9 mouse cellular contexts compared by ENCODE assay signal in the genomic region with DNA sequence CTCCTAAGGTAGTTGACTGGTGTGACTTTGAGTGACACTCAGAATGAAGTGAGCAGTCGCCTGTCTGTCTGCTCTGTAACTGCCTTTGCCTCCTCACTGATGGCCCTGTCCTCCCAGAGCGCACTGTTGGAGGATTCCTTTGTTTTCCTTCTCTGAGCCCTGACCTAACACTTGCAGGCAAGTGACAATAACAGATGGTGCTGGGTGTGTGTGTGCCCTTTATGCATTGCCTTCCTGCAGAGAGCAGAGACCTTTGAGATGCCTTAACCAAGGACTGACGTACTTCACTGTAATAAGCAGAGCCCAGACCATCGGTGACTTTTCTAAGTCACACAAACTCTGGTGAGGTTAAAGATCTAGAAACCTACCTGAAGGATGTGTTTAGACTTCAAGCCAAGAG. TPM values are rescaled to one million over a fixed set of nuclear protein-coding genes. Genes with fewer than 3 reads are reported as not detected.
"Had no signal": no experiment of that assay in that cellular context is flagged by ENCODE, and none has a peak within 500 bp of the region (broad histone marks: within the 10 kb centered on the region; RNA-seq: fewer than 3 reads in every experiment).

No protein-coding gene starts in this region.

- H3K4me1 ChIP-seq: limb, embryonic 10.5 days; liver, embryonic 15.5 days; midbrain, embryonic 13.5 days had no signal

- H3K27ac ChIP-seq: limb, embryonic 10.5 days; liver, embryonic 15.5 days; midbrain, embryonic 13.5 days had no signal

- H3K4me3 ChIP-seq: limb, embryonic 10.5 days; liver, embryonic 15.5 days; midbrain, embryonic 13.5 days had no signal

- DNase-seq: kidney, postnatal 14 days; lung, adult 2 months; lung, postnatal 36 days; thymus, adult 2 months; thymus, postnatal 25 days had no signal

RNA-seq across cellular contexts. Expression of a gene that starts 31.1 kb away (rescaled TPM):
- total RNA-seq: megakaryocyte progenitor cell, adult 5-6 weeks had no signal
